Mouse (Mus musculus) cortical plate, adult 2 months (tissue): ENCODE results near the gene Scarf2. TPM values are rescaled to one million over a fixed set of nuclear protein-coding genes. Genes with fewer than 3 reads are reported as not detected.

Experiments
- H3K27ac ChIP-seq: fragments of 200-500 bp; 2 replicates; pipeline ENCODE4 v1.5.1; 2012; ENCODE audit warnings: low read length, control low read depth, inconsistent platforms; ENCODE audit not compliant: insufficient read depth
- H3K4me1 ChIP-seq: fragments of 200-500 bp; 2 replicates; pipeline ENCODE4 v1.6.1; 2011; ENCODE audit warnings: low read length; ENCODE audit not compliant: control insufficient read depth, insufficient read depth
- H3K4me3 ChIP-seq: fragments of 200-500 bp; 2 replicates; pipeline ENCODE4 v1.5.1; 2011; ENCODE audit warnings: mild to moderate bottlenecking, low read length, control low read depth; ENCODE audit not compliant: insufficient read depth
- CTCF ChIP-seq: fragments of 200-500 bp; IDR thresholded peaks from 2 replicates; pipeline ENCODE4 v1.5.1; 2011; ENCODE audit warnings: mild to moderate bottlenecking, control low read depth, low read length; ENCODE audit not compliant: insufficient read depth; ENCODE audit errors: extremely low read depth
- POLR2A ChIP-seq: fragments of 200-500 bp; IDR thresholded peaks from 2 replicates; pipeline ENCODE4 v1.6.1; 2011; ENCODE audit warnings: mild to moderate bottlenecking, low read length, control low read depth; ENCODE audit not compliant: insufficient read depth; ENCODE audit errors: extremely low read depth
- polyA plus RNA-seq: library from polyadenylated mRNA; depleted of rRNA; stranded (reverse); fragments of >200 nt; gene quantifications from 2 replicates; pipeline ENCODE4 v1.2.3, GENCODE M21; 2012

Scarf2 gene
- polyA plus RNA-seq, 1 experiment, result 3.7 TPM

DNA sequence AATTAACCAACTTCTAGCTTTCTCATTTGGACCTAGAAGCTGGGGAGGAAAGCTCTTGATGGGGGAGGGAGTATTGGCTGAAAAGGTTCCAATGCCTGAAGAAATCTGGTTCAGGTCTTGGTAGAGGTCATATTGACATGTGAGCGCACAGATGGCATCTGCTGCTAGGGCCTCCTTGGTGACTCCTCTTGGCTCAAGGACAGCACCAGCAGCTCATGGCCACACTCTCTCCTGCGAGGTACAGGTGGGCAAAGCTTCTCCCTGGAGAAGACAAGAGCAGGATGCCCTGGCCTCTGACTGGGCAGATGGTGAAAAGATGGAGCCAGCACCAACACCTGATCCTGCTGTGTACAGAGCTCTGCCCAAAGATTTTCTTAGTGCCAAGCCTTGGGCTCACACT is 29.4 kb downstream of the Scarf2 start:
- no peaks in the 10 kb centered on the region for H3K4me1 ChIP-seq
- TF ChIP-seq CTCF (no peak), POLR2A (no peak)
- H3K27ac ChIP-seq, result no peak overlapping the region
- no peak overlapping the region for H3K4me3 ChIP-seq

DNA sequence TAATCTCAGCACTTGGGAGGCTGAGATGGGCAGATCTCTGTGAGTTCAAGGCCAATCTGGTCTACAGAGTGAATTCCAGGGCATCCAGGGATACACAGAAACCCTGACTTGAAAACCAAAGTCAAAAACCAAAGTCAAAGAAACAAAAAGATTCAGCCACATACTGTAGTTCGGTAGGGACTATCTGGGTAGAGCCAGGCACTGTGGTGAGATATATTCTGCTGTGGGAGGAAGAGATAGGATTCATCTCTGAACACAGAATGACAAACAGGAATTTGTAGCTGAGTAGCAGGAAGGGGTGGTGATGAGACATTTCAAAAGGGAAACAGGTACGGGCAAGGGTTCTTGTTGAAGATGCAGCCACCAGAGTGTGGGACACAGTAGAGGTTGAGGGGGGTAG is 31.1 kb downstream of the Scarf2 start:
- TF ChIP-seq CTCF (no peak), POLR2A (no peak)
- Histone ChIP-seq H3K4me1 (peaks cover 2% of the 10 kb centered on the region; the same call in 1 of the 2 replicates), H3K4me3 (no peak overlapping the region), H3K27ac (no peak overlapping the region)

DNA sequence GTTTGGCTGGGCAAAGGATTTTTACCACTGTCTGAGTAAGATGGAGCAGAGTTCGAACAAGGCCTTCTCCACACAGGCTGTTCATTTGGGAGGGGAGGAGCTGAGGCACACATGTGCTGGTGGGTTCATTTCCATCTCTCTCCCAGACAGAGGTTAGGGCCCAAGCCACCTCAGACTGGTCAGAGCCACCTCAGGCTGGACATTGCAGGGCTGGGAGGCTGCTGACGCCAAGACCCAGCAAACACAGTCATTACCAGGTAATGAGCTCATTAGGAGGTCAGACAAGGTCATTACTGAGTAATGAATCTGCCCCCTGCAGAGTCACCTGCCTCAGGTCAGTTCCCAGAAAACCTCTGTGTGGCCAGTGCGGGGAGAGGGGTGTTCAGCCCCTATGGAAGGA is 31.8 kb downstream of the Scarf2 start:
- H3K4me3 ChIP-seq, result no peak overlapping the region
- peaks cover 2% of the 10 kb centered on the region; the same call in 1 of the 2 replicates for H3K4me1 ChIP-seq
- no peak overlapping the region for H3K27ac ChIP-seq
- TF ChIP-seq POLR2A (no peak), CTCF (no peak)

DNA sequence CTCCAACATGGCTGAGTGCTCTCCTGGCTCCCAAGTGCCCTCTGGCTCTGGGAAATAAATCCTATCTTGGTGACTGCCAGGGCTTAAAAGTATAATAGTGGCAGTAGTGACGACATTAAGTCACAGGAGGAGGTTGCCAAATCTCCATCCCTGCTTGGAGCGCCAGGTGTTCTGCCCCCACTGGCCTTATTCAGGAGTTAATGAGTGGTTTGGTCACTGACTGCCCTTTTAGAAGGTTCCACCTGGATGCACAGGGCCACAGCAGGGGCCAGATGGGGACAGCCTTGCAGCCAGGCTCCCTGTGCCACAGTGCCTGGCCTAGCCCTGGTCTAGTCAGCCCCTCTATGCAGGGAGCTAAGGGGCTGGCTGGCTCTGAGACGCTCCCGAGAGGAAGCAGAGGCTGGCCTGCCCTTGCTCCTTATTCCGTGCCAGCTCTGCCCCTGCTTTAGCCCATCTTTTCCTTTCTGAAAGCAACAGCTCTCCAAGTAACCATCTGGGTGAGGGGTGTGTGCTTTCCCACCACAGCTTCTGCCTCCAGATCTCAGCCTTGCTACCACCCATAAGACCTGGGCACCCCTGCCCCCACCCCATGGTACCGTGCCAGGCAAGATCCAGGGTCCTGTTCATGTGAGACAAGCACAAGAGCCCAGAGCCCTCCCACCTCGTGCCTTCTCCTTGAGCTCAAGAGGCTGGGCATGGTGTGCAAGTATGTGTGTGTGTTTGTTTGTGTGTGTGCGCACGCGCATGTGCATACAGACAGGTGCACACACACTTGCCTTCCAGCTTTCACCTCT is 33.5 kb downstream of the Scarf2 start:
- H3K27ac ChIP-seq, result no peak overlapping the region
- TF ChIP-seq CTCF, result no peak
- no peak for TF ChIP-seq POLR2A
- H3K4me3 ChIP-seq, result no peak overlapping the region
- peaks cover 4% of the 10 kb centered on the region; the same call in 1 of the 2 replicates for H3K4me1 ChIP-seq

DNA sequence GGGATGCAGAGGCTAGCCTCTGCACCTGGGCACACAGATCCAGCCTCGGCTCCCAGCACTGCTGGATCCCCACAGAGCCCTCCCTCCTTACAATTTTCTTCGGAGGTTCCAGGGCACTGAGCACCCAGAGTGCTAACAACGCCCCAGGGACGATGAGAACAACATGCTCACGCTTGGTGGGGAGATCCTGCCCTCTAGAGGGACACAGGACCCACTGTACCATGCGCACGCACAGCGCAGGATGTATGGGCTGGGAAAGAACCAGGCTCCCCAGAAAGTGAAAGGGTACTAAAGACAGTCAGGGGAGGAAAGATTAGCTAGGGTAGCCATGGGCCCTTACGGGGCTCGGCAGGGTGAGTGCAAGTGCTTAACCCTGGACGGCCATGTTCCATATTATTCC is 34.7 kb downstream of the Scarf2 start:
- no peak overlapping the region for H3K4me3 ChIP-seq
- peaks cover 4% of the 10 kb centered on the region for H3K4me1 ChIP-seq
- TF ChIP-seq CTCF (no peak), POLR2A (no peak)
- no peak overlapping the region for H3K27ac ChIP-seq

DNA sequence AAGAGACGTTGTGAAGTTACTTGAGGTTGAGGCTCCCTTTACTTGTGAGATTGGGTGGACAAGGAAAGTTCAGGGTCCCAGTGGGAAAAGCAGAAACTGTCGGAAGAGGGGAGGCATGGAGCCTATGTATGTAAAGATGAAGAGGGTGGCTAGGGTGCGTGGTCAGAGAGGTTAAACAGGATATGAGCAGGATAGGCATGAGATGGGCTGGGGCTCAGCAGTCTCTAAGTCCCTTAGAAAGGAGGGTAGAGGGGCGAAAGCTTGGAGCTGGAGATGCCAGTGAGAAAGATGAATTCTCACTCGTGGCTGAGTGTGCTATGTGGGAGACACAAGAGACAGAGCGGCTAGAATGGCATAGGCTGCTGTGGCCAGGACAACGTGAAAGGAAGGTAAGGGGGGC is 35.7 kb downstream of the Scarf2 start, which contains the start of gene B830017H08Rik:
Gene B830017H08Rik (plus strand): TSS at position 301 of the 400 bp plus-strand sequence.
- Histone ChIP-seq H3K4me1 (peaks cover 4% of the 10 kb centered on the region), H3K4me3 (peak within 1 kb of the TSS; percentile 39), H3K27ac (peak within 1 kb of the TSS; percentile 47)
- TF ChIP-seq CTCF (no peak), POLR2A (no peak)

DNA sequence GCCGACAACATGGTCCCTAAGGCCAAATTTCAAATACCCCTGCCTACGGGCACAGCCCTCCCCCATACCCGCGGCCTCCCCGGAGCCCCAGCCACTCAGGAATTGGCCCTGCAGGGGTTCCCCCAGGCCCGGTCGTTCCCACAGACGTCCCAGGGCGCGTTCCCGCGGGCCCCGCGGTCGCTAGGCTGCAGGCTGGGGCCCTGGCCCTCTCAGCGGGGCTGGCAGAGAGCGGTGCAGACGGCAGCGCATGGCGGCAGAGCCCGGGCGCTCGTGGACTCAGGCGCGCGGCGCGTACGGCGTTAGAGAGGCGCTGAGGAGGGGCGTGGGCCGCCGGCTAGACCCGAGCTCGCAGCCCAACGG is 36.2 kb downstream of the Scarf2 start:
- no peak for TF ChIP-seq POLR2A
- TF ChIP-seq CTCF, result no peak
- Histone ChIP-seq H3K27ac (peak overlapping the region; percentile 47), H3K4me1 (peaks cover 4% of the 10 kb centered on the region), H3K4me3 (peak overlapping the region; percentile 39)

DNA sequence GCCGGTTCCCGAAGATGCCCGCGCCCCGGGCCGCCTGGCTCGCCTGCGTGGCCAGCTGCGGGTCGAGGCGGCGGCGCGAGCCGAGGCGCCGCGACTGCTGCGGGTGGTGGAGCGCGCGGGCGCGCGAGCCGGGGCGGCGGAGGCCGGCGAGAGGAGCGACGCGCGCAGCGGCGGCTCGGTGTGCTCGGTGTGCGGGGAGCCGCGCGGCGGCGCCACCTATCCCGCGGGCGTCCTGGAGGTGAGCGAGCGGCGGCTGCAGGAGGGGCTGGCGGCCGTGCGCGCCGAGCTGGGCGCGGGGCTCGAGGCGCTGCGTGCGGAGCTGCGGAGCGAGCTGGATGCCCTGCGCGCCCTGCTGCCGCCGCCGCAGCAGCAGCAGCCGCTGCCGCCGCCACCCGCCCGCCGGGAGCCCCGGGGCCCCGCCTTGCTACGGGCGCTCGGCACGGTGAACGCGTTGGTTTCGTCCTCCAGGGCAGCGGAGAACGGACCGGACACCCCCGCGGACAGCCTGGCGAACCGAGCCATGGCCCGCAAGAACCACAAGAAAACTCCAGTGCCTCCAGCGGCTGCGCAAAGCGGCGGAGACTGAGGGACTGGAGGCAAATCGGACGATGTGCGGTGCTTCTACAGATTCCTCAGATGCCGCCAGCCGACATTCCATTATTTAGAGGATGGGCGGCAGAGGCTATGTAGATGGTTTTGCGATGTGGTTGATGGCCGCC is 36.8 kb downstream of the Scarf2 start:
- H3K4me1 ChIP-seq, result peaks cover 4% of the 10 kb centered on the region
- H3K4me3 ChIP-seq, result peak overlapping the region; percentile 39
- TF ChIP-seq CTCF, result no peak
- TF ChIP-seq POLR2A, result peak; percentile 8; the same call in 1 of the 2 replicates
- peak overlapping the region; percentile 47 for H3K27ac ChIP-seq

DNA sequence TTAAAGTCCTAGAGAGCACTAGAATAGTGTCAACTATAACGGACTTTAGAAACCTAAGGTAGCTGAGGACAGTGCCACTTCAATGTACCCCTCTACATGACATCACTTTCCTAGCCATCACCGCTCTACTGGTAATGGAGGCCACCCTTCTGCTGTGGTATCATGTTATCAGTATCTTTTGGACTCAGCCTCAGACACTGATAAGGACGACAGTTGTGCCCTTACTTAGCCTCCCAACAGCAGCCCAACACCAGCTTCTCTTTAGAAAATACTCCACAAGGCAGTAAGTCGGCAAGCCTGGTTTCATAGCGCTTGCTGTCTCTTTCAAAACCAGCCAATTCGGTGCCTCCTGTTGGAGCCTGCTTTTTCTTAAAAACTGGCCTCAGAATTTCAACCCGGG is 37.5 kb downstream of the Scarf2 start:
- peaks cover 4% of the 10 kb centered on the region for H3K4me1 ChIP-seq
- H3K27ac ChIP-seq, result no peak overlapping the region
- TF ChIP-seq POLR2A, result no peak
- no peak for TF ChIP-seq CTCF
- peak overlapping the region; percentile 39 for H3K4me3 ChIP-seq
